Mouse (Mus musculus): Measurements from ENCODE around the gene Sdf4.

- TF ChIP-seq CTCF (IDR thresholded peaks at IDR 0.05; ENCODE audit: low read depth, low read length) = no peak
- no peak for TF ChIP-seq POLR2AphosphoS5 (IDR thresholded peaks at IDR 0.05; ENCODE audit: insufficient replicate concordance, low read depth, low read length)
Measured at GRCm38 (mm10) chr4:155993606-155994005, 934 bp downstream of the Sdf4 start.
